Mouse (Mus musculus): ENCODE results near the gene Insm1.
A peak's percentile ranks its signal among the peaks of the same experiment; 100 is the strongest.

Insm1 gene

GRCm38 (mm10) chr2:146221929-146222278, 183 bp downstream of the Insm1 start:
- H3K27me3 ChIP-seq (ENCODE audit: insufficient read depth, low read length): peaks cover 87% of the 10 kb centered on the region
- no peaks in the 10 kb centered on the region for H3K9me3 ChIP-seq (ENCODE audit: low read length)
- peaks cover 58% of the 10 kb centered on the region for H3K4me1 ChIP-seq (replicated peaks; ENCODE audit: low read depth, low read length)
- TF ChIP-seq POU5F1 (IDR thresholded peaks at IDR 0.05; ENCODE audit: borderline replicate concordance, low read length) (no peak), CTCF (conservative IDR thresholded peaks at IDR 0.05; ENCODE audit: low read length) (no peak)
- H3K4me3 ChIP-seq (replicated peaks; ENCODE audit: low read length): peak overlapping the region; percentile 82
- H3K36me3 ChIP-seq (ENCODE audit: insufficient read depth, low read length): no peaks in the 10 kb centered on the region

GRCm38 (mm10) chr2:146222279-146223175, 806 bp downstream of the Insm1 start:
- Histone ChIP-seq H3K9me3 (ENCODE audit: low read length) (no peaks in the 10 kb centered on the region), H3K4me3 (replicated peaks; ENCODE audit: low read length) (peak overlapping the region; percentile 82), H3K4me1 (replicated peaks; ENCODE audit: low read depth, low read length) (peaks cover 55% of the 10 kb centered on the region), H3K36me3 (ENCODE audit: insufficient read depth, low read length) (no peaks in the 10 kb centered on the region), H3K27me3 (ENCODE audit: insufficient read depth, low read length) (peaks cover 88% of the 10 kb centered on the region)
- TF ChIP-seq NANOG (IDR thresholded peaks at IDR 0.05; ENCODE audit: borderline replicate concordance, low read length): no peak
- TF ChIP-seq POU5F1 (IDR thresholded peaks at IDR 0.05; ENCODE audit: borderline replicate concordance, low read length): no peak
- TF ChIP-seq CTCF (conservative IDR thresholded peaks at IDR 0.05; ENCODE audit: low read length): no peak

- H3K9me3 ChIP-seq (ENCODE audit: low read length): no peaks in the 10 kb centered on the region
- TF ChIP-seq CTCF (conservative IDR thresholded peaks at IDR 0.05; ENCODE audit: low read length) (no peak), POU5F1 (IDR thresholded peaks at IDR 0.05; ENCODE audit: borderline replicate concordance, low read length) (no peak), NANOG (IDR thresholded peaks at IDR 0.05; ENCODE audit: borderline replicate concordance, low read length) (no peak)
- H3K4me3 ChIP-seq (replicated peaks; ENCODE audit: low read length): peak overlapping the region; percentile 82
- H3K27me3 ChIP-seq (ENCODE audit: insufficient read depth, low read length): peaks cover 87% of the 10 kb centered on the region
- peaks cover 48% of the 10 kb centered on the region for H3K4me1 ChIP-seq (replicated peaks; ENCODE audit: low read depth, low read length)
- no peaks in the 10 kb centered on the region for H3K36me3 ChIP-seq (ENCODE audit: insufficient read depth, low read length)
Observed at GRCm38 (mm10) chr2:146223176-146223905, 1.6 kb downstream of the Insm1 start.

- peaks cover 88% of the 10 kb centered on the region for H3K27me3 ChIP-seq (ENCODE audit: insufficient read depth, low read length)
- H3K4me1 ChIP-seq (replicated peaks; ENCODE audit: low read depth, low read length): peaks cover 41% of the 10 kb centered on the region
- no peak for TF ChIP-seq CTCF (conservative IDR thresholded peaks at IDR 0.05; ENCODE audit: low read length)
- no peak for TF ChIP-seq NANOG (IDR thresholded peaks at IDR 0.05; ENCODE audit: borderline replicate concordance, low read length)
- TF ChIP-seq POU5F1 (IDR thresholded peaks at IDR 0.05; ENCODE audit: borderline replicate concordance, low read length): no peak
- peak overlapping the region; percentile 82; the same call in 1 of the 2 replicates for H3K4me3 ChIP-seq (replicated peaks; ENCODE audit: low read length)
- no peaks in the 10 kb centered on the region for H3K36me3 ChIP-seq (ENCODE audit: insufficient read depth, low read length)
- no peaks in the 10 kb centered on the region for H3K9me3 ChIP-seq (ENCODE audit: low read length)
Observed at GRCm38 (mm10) chr2:146224141-146224540, 2.4 kb downstream of the Insm1 start.

- Histone ChIP-seq H3K9me3 (ENCODE audit: low read length) (no peaks in the 10 kb centered on the region), H3K27me3 (ENCODE audit: insufficient read depth, low read length) (peaks cover 74% of the 10 kb centered on the region), H3K4me3 (replicated peaks; ENCODE audit: low read length) (no peak overlapping the region), H3K36me3 (ENCODE audit: insufficient read depth, low read length) (no peaks in the 10 kb centered on the region), H3K4me1 (replicated peaks; ENCODE audit: low read depth, low read length) (peaks cover 31% of the 10 kb centered on the region)
- TF ChIP-seq CTCF (conservative IDR thresholded peaks at IDR 0.05; ENCODE audit: low read length): no peak
- no peak for TF ChIP-seq NANOG (IDR thresholded peaks at IDR 0.05; ENCODE audit: borderline replicate concordance, low read length)
- TF ChIP-seq POU5F1 (IDR thresholded peaks at IDR 0.05; ENCODE audit: borderline replicate concordance, low read length): no peak
Observed at GRCm38 (mm10) chr2:146225818-146226217, 4.1 kb downstream of the Insm1 start.

- H3K4me1 ChIP-seq (replicated peaks; ENCODE audit: low read depth, low read length): peaks cover 26% of the 10 kb centered on the region
- no peak for TF ChIP-seq NANOG (IDR thresholded peaks at IDR 0.05; ENCODE audit: borderline replicate concordance, low read length)
Observed at GRCm38 (mm10) chr2:146226484-146226883, 4.8 kb downstream of the Insm1 start.

GRCm38 (mm10) chr2:146227646-146228045, 5.9 kb downstream of the Insm1 start:
- no peaks in the 10 kb centered on the region for H3K36me3 ChIP-seq (ENCODE audit: insufficient read depth, low read length)
- peaks cover 26% of the 10 kb centered on the region for H3K4me1 ChIP-seq (replicated peaks; ENCODE audit: low read depth, low read length)
- H3K9me3 ChIP-seq (ENCODE audit: low read length): no peaks in the 10 kb centered on the region
- peaks cover 62% of the 10 kb centered on the region for H3K27me3 ChIP-seq (ENCODE audit: insufficient read depth, low read length)
- TF ChIP-seq CTCF (conservative IDR thresholded peaks at IDR 0.05; ENCODE audit: low read length): no peak
- no peak for TF ChIP-seq NANOG (IDR thresholded peaks at IDR 0.05; ENCODE audit: borderline replicate concordance, low read length)
- no peak for TF ChIP-seq POU5F1 (IDR thresholded peaks at IDR 0.05; ENCODE audit: borderline replicate concordance, low read length)
- H3K4me3 ChIP-seq (replicated peaks; ENCODE audit: low read length): no peak overlapping the region

More at GRCm38 (mm10) chr2:146226484-146226883, 4.8 kb downstream of the Insm1 start:
- Histone ChIP-seq H3K27me3 (ENCODE audit: insufficient read depth, low read length) (peaks cover 67% of the 10 kb centered on the region), H3K9me3 (ENCODE audit: low read length) (no peaks in the 10 kb centered on the region), H3K36me3 (ENCODE audit: insufficient read depth, low read length) (no peaks in the 10 kb centered on the region), H3K4me3 (replicated peaks; ENCODE audit: low read length) (no peak overlapping the region)

GRCm38 (mm10) chr2:146228435-146228834, 6.7 kb downstream of the Insm1 start:
- H3K4me1 ChIP-seq (replicated peaks; ENCODE audit: low read depth, low read length): peaks cover 26% of the 10 kb centered on the region
- TF ChIP-seq POU5F1 (IDR thresholded peaks at IDR 0.05; ENCODE audit: borderline replicate concordance, low read length): no peak
- TF ChIP-seq NANOG (IDR thresholded peaks at IDR 0.05; ENCODE audit: borderline replicate concordance, low read length): no peak
- TF ChIP-seq CTCF (conservative IDR thresholded peaks at IDR 0.05; ENCODE audit: low read length): no peak

More at GRCm38 (mm10) chr2:146228435-146228834, 6.7 kb downstream of the Insm1 start:
- Histone ChIP-seq H3K9me3 (ENCODE audit: low read length) (peaks cover 4% of the 10 kb centered on the region; the same call in 1 of the 2 replicates), H3K4me3 (replicated peaks; ENCODE audit: low read length) (no peak overlapping the region), H3K36me3 (ENCODE audit: insufficient read depth, low read length) (no peaks in the 10 kb centered on the region), H3K27me3 (ENCODE audit: insufficient read depth, low read length) (peaks cover 55% of the 10 kb centered on the region)
